Mouse (Mus musculus): ENCODE results near the gene Hspb1. TPM values are rescaled to one million over a fixed set of nuclear protein-coding genes. Genes with fewer than 3 reads are reported as not detected.

Hspb1 gene
- polyA plus RNA-seq, 1 experiment = 638 TPM

DNA sequence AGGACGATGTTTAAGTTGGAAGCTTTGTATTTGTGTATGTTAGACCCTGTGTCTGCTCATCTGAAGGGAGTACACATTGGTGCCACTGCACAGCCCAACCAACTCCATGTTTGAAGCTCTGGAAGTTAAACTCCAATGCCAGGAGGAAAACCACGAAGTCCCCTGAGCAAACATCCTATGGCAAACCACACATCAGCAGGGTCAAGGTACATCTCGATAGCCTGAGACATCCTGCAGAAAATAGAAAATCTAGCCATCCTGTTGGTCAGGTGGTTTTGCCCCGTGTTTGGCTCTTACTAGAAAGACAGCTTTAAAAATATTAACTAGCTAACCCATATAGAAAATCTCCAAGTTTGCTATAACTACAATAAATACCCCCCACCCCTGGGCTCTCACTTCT is 11.3 kb downstream of the Hspb1 start:
- no peaks in the 10 kb centered on the region for H3K36me3 ChIP-seq (ENCODE audit: control insufficient read depth, insufficient read depth)
- H3ac ChIP-seq (ENCODE audit: control insufficient read depth, insufficient read length, low read depth) = no peak overlapping the region
- H3K27me3 ChIP-seq (ENCODE audit: control insufficient read depth, insufficient read depth, insufficient read length) = no peaks in the 10 kb centered on the region
- H3K79me3 ChIP-seq (ENCODE audit: low read depth) = no peaks in the 10 kb centered on the region
- H3K4me3 ChIP-seq (ENCODE audit: insufficient read depth, poor library complexity, severe bottlenecking) = no peak overlapping the region
- TF ChIP-seq MYOD1 (IDR thresholded peaks at IDR 0.05; ENCODE audit: control insufficient read depth, insufficient read length, low read depth) (no peak), CTCF (IDR thresholded peaks at IDR 0.05; ENCODE audit: control insufficient read depth, insufficient read depth, insufficient read length) (no peak)
- no peaks in the 10 kb centered on the region for H3K79me2 ChIP-seq (ENCODE audit: control insufficient read depth, insufficient read depth)

DNA sequence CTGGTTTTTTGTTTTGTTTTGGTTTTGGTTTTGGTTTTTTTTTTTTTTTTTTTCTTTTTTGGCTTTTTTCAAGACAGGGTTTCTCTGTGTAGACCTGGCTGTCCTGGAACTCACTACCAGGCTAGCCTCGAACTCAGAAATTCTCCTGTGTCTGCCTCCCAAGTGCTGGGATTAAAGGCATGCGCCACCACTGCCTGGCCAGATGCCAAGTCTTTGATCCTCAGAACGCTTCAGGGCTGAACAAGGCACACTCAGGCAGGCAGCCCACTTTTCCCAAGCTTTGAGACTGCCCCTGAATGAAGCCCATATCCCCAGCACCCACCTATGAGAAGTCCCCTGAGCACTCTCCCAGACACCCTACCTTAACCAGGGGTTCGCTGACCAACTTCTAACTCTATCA is 12.1 kb downstream of the Hspb1 start:
- TF ChIP-seq MAX (IDR thresholded peaks at IDR 0.05) (no peak), MYOG (IDR thresholded peaks at IDR 0.05; ENCODE audit: control insufficient read depth, extremely low read depth, insufficient read length) (no peak), USF1 (IDR thresholded peaks at IDR 0.05; ENCODE audit: low read depth) (no peak), CEBPB (IDR thresholded peaks at IDR 0.05; ENCODE audit: low read depth) (no peak), FOSL1 (IDR thresholded peaks at IDR 0.05; ENCODE audit: insufficient read depth, low read length, poor library complexity, severe bottlenecking) (no peak), CTCF (IDR thresholded peaks at IDR 0.05; ENCODE audit: control insufficient read depth, insufficient read depth, insufficient read length) (no peak), MYOD1 (IDR thresholded peaks at IDR 0.05; ENCODE audit: control insufficient read depth, insufficient read length, low read depth) (no peak)
- Histone ChIP-seq H3K79me3 (ENCODE audit: low read depth) (no peaks in the 10 kb centered on the region), H3K36me3 (ENCODE audit: control insufficient read depth, insufficient read depth) (peaks cover 7% of the 10 kb centered on the region), H3K4me3 (ENCODE audit: insufficient read depth, poor library complexity, severe bottlenecking) (no peak overlapping the region), H3K79me2 (ENCODE audit: control insufficient read depth, insufficient read depth) (no peaks in the 10 kb centered on the region), H3ac (ENCODE audit: control insufficient read depth, insufficient read length, low read depth) (no peak overlapping the region), H3K27me3 (ENCODE audit: control insufficient read depth, insufficient read depth, insufficient read length) (no peaks in the 10 kb centered on the region)

DNA sequence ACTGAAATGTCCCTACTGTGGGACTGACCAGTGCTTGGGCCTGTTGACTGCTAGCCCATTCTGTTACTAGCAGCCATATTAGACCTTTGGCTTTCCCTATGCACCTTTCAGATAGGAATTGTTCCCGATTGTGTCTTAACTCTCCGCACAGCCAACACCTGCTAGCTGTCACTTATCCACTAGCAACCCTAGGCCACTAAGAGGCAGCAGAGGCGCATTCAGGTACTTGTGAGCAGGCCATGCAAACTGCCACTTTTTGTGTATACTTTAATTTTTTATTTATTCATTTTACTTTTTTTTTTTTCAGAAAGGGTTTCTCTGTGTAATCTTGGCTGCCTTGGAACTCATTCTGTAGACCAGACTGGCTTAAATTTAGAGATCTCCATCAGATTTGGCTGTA is 13.0 kb downstream of the Hspb1 start:
- Histone ChIP-seq H3K4me3 (ENCODE audit: insufficient read depth, poor library complexity, severe bottlenecking) (no peak overlapping the region), H3K27me3 (ENCODE audit: control insufficient read depth, insufficient read depth, insufficient read length) (no peaks in the 10 kb centered on the region), H3K79me3 (ENCODE audit: low read depth) (no peaks in the 10 kb centered on the region), H3K36me3 (ENCODE audit: control insufficient read depth, insufficient read depth) (peaks cover 10% of the 10 kb centered on the region), H3ac (ENCODE audit: control insufficient read depth, insufficient read length, low read depth) (no peak overlapping the region), H3K79me2 (ENCODE audit: control insufficient read depth, insufficient read depth) (no peaks in the 10 kb centered on the region)
- no peak for TF ChIP-seq USF1 (IDR thresholded peaks at IDR 0.05; ENCODE audit: low read depth)
- TF ChIP-seq CTCF (IDR thresholded peaks at IDR 0.05; ENCODE audit: control insufficient read depth, insufficient read depth, insufficient read length) = no peak
- no peak for TF ChIP-seq FOSL1 (IDR thresholded peaks at IDR 0.05; ENCODE audit: insufficient read depth, low read length, poor library complexity, severe bottlenecking)
- TF ChIP-seq MYOD1 (IDR thresholded peaks at IDR 0.05; ENCODE audit: control insufficient read depth, insufficient read length, low read depth) = no peak
- TF ChIP-seq CEBPB (IDR thresholded peaks at IDR 0.05; ENCODE audit: low read depth) = no peak

DNA sequence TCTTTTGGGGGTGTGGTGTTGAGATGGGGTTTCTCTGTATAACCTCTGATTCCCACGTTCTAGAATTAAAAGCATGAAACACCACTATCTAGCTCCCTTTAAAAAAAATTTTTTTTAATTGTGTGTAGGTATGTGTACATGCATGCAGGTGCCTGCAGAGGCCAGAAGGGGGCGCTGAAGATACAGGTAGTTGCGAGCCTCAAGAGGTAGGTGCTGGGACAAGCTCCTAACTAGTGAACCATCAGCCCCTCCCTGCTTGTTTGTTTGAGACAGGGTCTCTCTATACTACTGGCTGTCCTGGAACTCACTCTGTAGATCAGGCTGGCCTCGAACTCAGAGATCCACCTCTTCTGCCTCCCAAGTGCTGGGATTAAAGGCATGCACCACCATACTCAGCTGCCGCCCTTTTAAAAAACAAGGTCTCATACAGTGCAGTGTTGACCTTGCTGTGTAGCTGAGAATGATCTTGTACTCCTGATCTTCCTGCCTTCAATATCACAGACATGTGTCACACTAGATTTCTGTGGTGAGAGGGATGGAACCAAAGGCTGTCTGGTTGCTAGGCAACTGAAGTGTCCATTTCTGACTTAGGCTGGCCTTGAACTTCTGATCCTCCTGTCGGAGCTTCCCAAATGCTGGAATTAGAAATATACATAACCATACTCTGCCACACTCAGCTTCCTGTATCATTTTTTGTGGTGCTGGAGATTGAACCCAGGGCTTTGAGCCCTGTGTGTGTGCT is 13.8 kb downstream of the Hspb1 start:
- Histone ChIP-seq H3K27me3 (ENCODE audit: control insufficient read depth, insufficient read depth, insufficient read length) (no peaks in the 10 kb centered on the region), H3K36me3 (ENCODE audit: control insufficient read depth, insufficient read depth) (peaks cover 18% of the 10 kb centered on the region), H3K4me3 (ENCODE audit: insufficient read depth, poor library complexity, severe bottlenecking) (no peak overlapping the region), H3K79me3 (ENCODE audit: low read depth) (peaks cover 4% of the 10 kb centered on the region), H3K79me2 (ENCODE audit: control insufficient read depth, insufficient read depth) (peaks cover 4% of the 10 kb centered on the region), H3ac (ENCODE audit: control insufficient read depth, insufficient read length, low read depth) (no peak overlapping the region)
- TF ChIP-seq CTCF (IDR thresholded peaks at IDR 0.05; ENCODE audit: control insufficient read depth, insufficient read depth, insufficient read length) (no peak), MYOD1 (IDR thresholded peaks at IDR 0.05; ENCODE audit: control insufficient read depth, insufficient read length, low read depth) (no peak), CEBPB (IDR thresholded peaks at IDR 0.05; ENCODE audit: low read depth) (no peak), MYOG (IDR thresholded peaks at IDR 0.05; ENCODE audit: control insufficient read depth, extremely low read depth, insufficient read length) (no peak), USF1 (IDR thresholded peaks at IDR 0.05; ENCODE audit: low read depth) (no peak), FOSL1 (IDR thresholded peaks at IDR 0.05; ENCODE audit: insufficient read depth, low read length, poor library complexity, severe bottlenecking) (no peak), MAX (IDR thresholded peaks at IDR 0.05) (no peak)

DNA sequence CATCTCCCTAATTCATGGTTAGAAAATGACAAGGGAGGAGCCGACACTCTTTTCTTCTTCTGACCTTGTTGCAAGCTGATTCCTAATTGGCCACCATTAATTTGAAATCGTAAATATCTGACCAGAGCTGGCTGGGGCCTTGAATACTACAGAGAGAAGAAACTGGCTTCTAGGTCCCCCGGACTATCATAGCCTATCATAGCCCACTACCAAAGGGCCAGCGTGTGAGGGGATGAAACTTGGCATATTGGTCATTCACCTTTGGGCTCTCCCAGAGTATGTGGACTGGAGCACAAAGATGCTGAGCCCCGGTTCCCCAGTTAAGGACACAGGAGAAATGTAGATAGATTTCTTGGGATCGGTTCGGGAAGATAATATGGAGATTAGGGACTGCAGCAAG is 15.3 kb downstream of the Hspb1 start:
- no peak for TF ChIP-seq MYOD1 (IDR thresholded peaks at IDR 0.05; ENCODE audit: control insufficient read depth, insufficient read length, low read depth)
- TF ChIP-seq CEBPB (IDR thresholded peaks at IDR 0.05; ENCODE audit: low read depth) = no peak
- TF ChIP-seq FOSL1 (IDR thresholded peaks at IDR 0.05; ENCODE audit: insufficient read depth, low read length, poor library complexity, severe bottlenecking) = no peak
- TF ChIP-seq MYOG (IDR thresholded peaks at IDR 0.05; ENCODE audit: control insufficient read depth, extremely low read depth, insufficient read length) = no peak
- TF ChIP-seq MAX (IDR thresholded peaks at IDR 0.05) = no peak
- no peak for TF ChIP-seq CTCF (IDR thresholded peaks at IDR 0.05; ENCODE audit: control insufficient read depth, insufficient read depth, insufficient read length)
- no peak for TF ChIP-seq USF1 (IDR thresholded peaks at IDR 0.05; ENCODE audit: low read depth)
- peaks cover 18% of the 10 kb centered on the region for H3K79me3 ChIP-seq (ENCODE audit: low read depth)
- H3K4me3 ChIP-seq (ENCODE audit: insufficient read depth, poor library complexity, severe bottlenecking) = no peak overlapping the region
- no peaks in the 10 kb centered on the region for H3K27me3 ChIP-seq (ENCODE audit: control insufficient read depth, insufficient read depth, insufficient read length)
- H3K79me2 ChIP-seq (ENCODE audit: control insufficient read depth, insufficient read depth) = peaks cover 20% of the 10 kb centered on the region
- H3ac ChIP-seq (ENCODE audit: control insufficient read depth, insufficient read length, low read depth) = no peak overlapping the region
- H3K36me3 ChIP-seq (ENCODE audit: control insufficient read depth, insufficient read depth) = peaks cover 33% of the 10 kb centered on the region
